Mouse (Mus musculus) stomach, postnatal 0 days (tissue): ENCODE measurements around the gene Ripor2.

ENCODE experiments used
- CTCF ChIP-seq: IDR thresholded peaks from 2 replicates; pipeline ENCODE4 v1.5.1; 2016; ENCODE audit warnings: antibody characterized with exemption, low read depth, mild to moderate bottlenecking, moderate library complexity
- EP300 ChIP-seq: optimal IDR thresholded peaks from 2 replicates; pipeline ENCODE3; 2016; ENCODE audit warnings: antibody characterized with exemption

DNA sequence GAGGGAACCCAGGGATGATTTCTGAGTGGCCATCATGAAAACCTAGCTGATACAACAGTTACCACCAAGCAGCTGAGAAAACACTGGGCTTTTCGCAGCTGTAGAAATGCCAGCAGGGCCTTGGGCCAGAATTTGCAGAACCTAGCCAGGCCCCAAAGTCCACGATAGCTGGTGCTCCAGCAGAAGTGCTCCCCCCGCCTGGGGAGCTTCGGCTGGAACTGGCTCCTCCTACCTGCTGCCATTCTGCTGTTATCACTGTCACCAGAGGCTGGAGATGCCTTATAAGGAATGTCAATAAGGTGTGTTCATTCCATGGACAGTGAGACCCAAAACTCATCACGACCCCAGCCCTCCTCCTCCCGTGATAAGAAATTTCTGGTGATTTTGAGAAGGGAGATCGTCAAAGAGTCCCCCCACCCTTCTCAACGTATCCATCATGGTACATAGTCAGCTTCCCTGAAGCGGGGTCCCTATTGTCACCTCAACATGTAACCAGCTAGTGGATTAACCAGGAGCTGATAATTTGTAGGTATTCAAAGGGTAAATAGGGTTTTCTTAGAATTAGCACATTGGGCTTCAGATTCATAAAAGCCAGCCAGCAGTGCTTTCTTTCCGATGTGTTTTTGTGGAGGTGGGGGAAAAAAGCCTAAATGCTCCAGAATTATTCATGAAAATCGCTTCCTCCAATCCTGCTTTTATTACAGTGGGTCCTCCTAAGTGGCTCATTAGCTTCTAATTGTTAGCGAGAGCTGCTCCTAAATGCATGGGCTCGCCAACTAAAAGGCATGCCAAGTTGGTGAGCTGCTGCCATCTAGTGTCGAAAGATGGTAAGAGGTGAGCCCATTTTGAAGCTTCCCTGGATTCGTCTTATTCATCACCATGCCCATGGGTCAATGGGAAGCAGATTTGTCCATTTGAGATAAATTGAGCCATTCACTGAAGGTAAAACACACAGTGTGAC is 105.0 kb downstream of the Ripor2 start:
- TF ChIP-seq EP300 (no peak), CTCF (peak; percentile 99)
